Comparison of ENCODE assay signal across 22 mouse cellular contexts in genomic region chr8:114618908-114619508, GRCm38 (mm10).
DNase-seq lines count a peak whose midpoint lies in the region; ATAC-seq and TF ChIP-seq lines count a peak whose summit lies in the region.
"Had no signal": no experiment of that assay in that cellular context is flagged by ENCODE, and none has a peak within 500 bp of the region (broad histone marks: within the 10 kb centered on the region; RNA-seq: fewer than 3 reads in every experiment).

No protein-coding gene starts in this region.

- H3K4me2 ChIP-seq in forebrain, embryonic 12.5 days: no peak overlapping the region
- H3K4me2 ChIP-seq in hindbrain, embryonic 11.5 days (replicated peaks; ENCODE audit: low read depth, low read length): no peak overlapping the region
- H3K4me2 ChIP-seq in lung, embryonic 14.5 days: no peak overlapping the region
- H3K4me2 ChIP-seq in lung, postnatal 0 days (replicated peaks; ENCODE audit: low read depth, low read length): no peak overlapping the region
- H3K4me2 ChIP-seq: midbrain, embryonic 15.5 days; neural tube, embryonic 12.5 days had no signal

- no peak overlapping the region for H3K4me3 ChIP-seq in forebrain, embryonic 10.5 days
- no peak overlapping the region for H3K4me3 ChIP-seq in forebrain, embryonic 12.5 days (replicated peaks)
- no peak overlapping the region for H3K4me3 ChIP-seq in hindbrain, embryonic 10.5 days
- no peak overlapping the region for H3K4me3 ChIP-seq in hindbrain, embryonic 11.5 days (ENCODE audit: low read depth, low read length)
- no peak overlapping the region for H3K4me3 ChIP-seq in lung, embryonic 14.5 days (ENCODE audit: low read depth, low read length)
- no peak overlapping the region for H3K4me3 ChIP-seq in lung, postnatal 0 days (ENCODE audit: low read depth, low read length)
- no peak overlapping the region for H3K4me3 ChIP-seq in limb, embryonic 10.5 days
- H3K4me3 ChIP-seq: midbrain, embryonic 15.5 days; neural tube, embryonic 12.5 days had no signal

- no peaks in the 10 kb centered on the region for H3K9me3 ChIP-seq in forebrain, embryonic 10.5 days
- H3K9me3 ChIP-seq in forebrain, embryonic 12.5 days: no peaks in the 10 kb centered on the region
- no peaks in the 10 kb centered on the region for H3K9me3 ChIP-seq in hindbrain, embryonic 10.5 days
- no peaks in the 10 kb centered on the region for H3K9me3 ChIP-seq in hindbrain, embryonic 11.5 days (ENCODE audit: control insufficient read depth, low read length)
- no peaks in the 10 kb centered on the region for H3K9me3 ChIP-seq in lung, embryonic 14.5 days (ENCODE audit: low read depth, low read length)
- no peaks in the 10 kb centered on the region for H3K9me3 ChIP-seq in lung, postnatal 0 days (ENCODE audit: low read length)
- no peaks in the 10 kb centered on the region for H3K9me3 ChIP-seq in limb, embryonic 10.5 days (replicated peaks)
- H3K9me3 ChIP-seq: midbrain, embryonic 15.5 days; neural tube, embryonic 12.5 days had no signal

- H3K9ac ChIP-seq in forebrain, embryonic 12.5 days: no peak overlapping the region
- no peak overlapping the region for H3K9ac ChIP-seq in hindbrain, embryonic 11.5 days (ENCODE audit: low read depth, low read length)
- H3K9ac ChIP-seq in lung, embryonic 14.5 days: no peak overlapping the region
- no peak overlapping the region for H3K9ac ChIP-seq in lung, postnatal 0 days (replicated peaks; ENCODE audit: low read depth)
- H3K9ac ChIP-seq: midbrain, embryonic 15.5 days; neural tube, embryonic 12.5 days had no signal

- no peak for ATAC-seq in forebrain, embryonic 12.5 days (ENCODE audit: low FRiP score)
- no peak for ATAC-seq in hindbrain, embryonic 11.5 days (ENCODE audit: low FRiP score)
- ATAC-seq in lung, embryonic 14.5 days (ENCODE audit: insufficient read depth): peak; percentile 83
- ATAC-seq in lung, postnatal 0 days: no peak
- ATAC-seq in megakaryocyte progenitor cell, adult 5-6 weeks (replicated peaks; ENCODE audit: poor library complexity): no peak
- ATAC-seq: forebrain, embryonic 16.5 days; hindbrain, postnatal 0 days; midbrain, embryonic 15.5 days had no signal

- WGBS in forebrain, embryonic 10.5 days: 74% methylated on average over 9 of the region's 9 CpGs
- 63% methylated on average over 9 of the region's 9 CpGs for WGBS in forebrain, embryonic 12.5 days
- 59% methylated on average over 9 of the region's 9 CpGs for WGBS in hindbrain, embryonic 10.5 days
- 51% methylated on average over 9 of the region's 9 CpGs for WGBS in hindbrain, embryonic 11.5 days
- 22% methylated on average over 9 of the region's 9 CpGs for WGBS in lung, embryonic 14.5 days
- WGBS in lung, postnatal 0 days: 35% methylated on average over 9 of the region's 9 CpGs
- 65% methylated on average over 9 of the region's 9 CpGs for WGBS in limb, embryonic 10.5 days

- no peaks in the 10 kb centered on the region for H3K27me3 ChIP-seq in forebrain, embryonic 10.5 days (ENCODE audit: poor library complexity, severe bottlenecking)
- H3K27me3 ChIP-seq in forebrain, embryonic 12.5 days: peaks cover 4% of the 10 kb centered on the region; the same call in 1 of the 2 replicates
- H3K27me3 ChIP-seq in hindbrain, embryonic 10.5 days (ENCODE audit: insufficient read depth, poor library complexity, severe bottlenecking): no peaks in the 10 kb centered on the region
- no peaks in the 10 kb centered on the region for H3K27me3 ChIP-seq in hindbrain, embryonic 11.5 days (ENCODE audit: control insufficient read depth, insufficient read depth, low read length)
- H3K27me3 ChIP-seq in lung, embryonic 14.5 days (ENCODE audit: insufficient read depth, low read length): no peaks in the 10 kb centered on the region
- no peaks in the 10 kb centered on the region for H3K27me3 ChIP-seq in lung, postnatal 0 days (replicated peaks; ENCODE audit: insufficient read depth, low read length)
- no peaks in the 10 kb centered on the region for H3K27me3 ChIP-seq in limb, embryonic 10.5 days (ENCODE audit: low read depth, poor library complexity, severe bottlenecking)
- H3K27me3 ChIP-seq: midbrain, embryonic 15.5 days; neural tube, embryonic 12.5 days had no signal

- peak overlapping the region; percentile 9; the same call in 1 of the 2 replicates for H3K27ac ChIP-seq in forebrain, embryonic 10.5 days
- H3K27ac ChIP-seq in forebrain, embryonic 12.5 days: no peak overlapping the region
- H3K27ac ChIP-seq in hindbrain, embryonic 10.5 days: peak overlapping the region; percentile 29; the same call in 1 of the 2 replicates
- no peak overlapping the region for H3K27ac ChIP-seq in hindbrain, embryonic 11.5 days (ENCODE audit: low read depth, low read length)
- peak overlapping the region; percentile 20; the same call in 1 of the 2 replicates for H3K27ac ChIP-seq in lung, embryonic 14.5 days (ENCODE audit: low read depth)
- no peak overlapping the region for H3K27ac ChIP-seq in lung, postnatal 0 days (ENCODE audit: low read length)
- H3K27ac ChIP-seq in limb, embryonic 10.5 days: 0 out of 2 replicates have a peak overlapping the region, but pooled peaks have one; percentile 14
- H3K27ac ChIP-seq: hindbrain, postnatal 0 days; midbrain, embryonic 15.5 days; neural tube, embryonic 12.5 days had no signal

- no peak for TF ChIP-seq EP300 in lung, postnatal 0 days (IDR thresholded peaks at IDR 0.05)

- H3K4me1 ChIP-seq in forebrain, embryonic 10.5 days: peaks cover 18% of the 10 kb centered on the region
- no peaks in the 10 kb centered on the region for H3K4me1 ChIP-seq in forebrain, embryonic 12.5 days
- peaks cover 16% of the 10 kb centered on the region for H3K4me1 ChIP-seq in hindbrain, embryonic 10.5 days (replicated peaks)
- peaks cover 3% of the 10 kb centered on the region; the same call in 1 of the 2 replicates for H3K4me1 ChIP-seq in hindbrain, embryonic 11.5 days (replicated peaks; ENCODE audit: control insufficient read depth, insufficient read depth, low read length)
- H3K4me1 ChIP-seq in lung, embryonic 14.5 days (ENCODE audit: insufficient read depth): peaks cover 9% of the 10 kb centered on the region; the same call in 1 of the 2 replicates
- no peaks in the 10 kb centered on the region for H3K4me1 ChIP-seq in lung, postnatal 0 days (ENCODE audit: insufficient read depth, low read depth, low read length)
- peaks cover 17% of the 10 kb centered on the region for H3K4me1 ChIP-seq in limb, embryonic 10.5 days
- H3K4me1 ChIP-seq: midbrain, embryonic 15.5 days had no signal

- no peak for TF ChIP-seq CTCF in lung, embryonic 14.5 days (IDR thresholded peaks at IDR 0.05; ENCODE audit: low read depth)
- TF ChIP-seq CTCF in lung, postnatal 0 days (IDR thresholded peaks at IDR 0.05): no peak

- no peaks in the 10 kb centered on the region for H3K36me3 ChIP-seq in forebrain, embryonic 10.5 days (replicated peaks)
- H3K36me3 ChIP-seq in forebrain, embryonic 12.5 days (replicated peaks): no peaks in the 10 kb centered on the region
- H3K36me3 ChIP-seq in hindbrain, embryonic 10.5 days: no peaks in the 10 kb centered on the region
- H3K36me3 ChIP-seq in hindbrain, embryonic 11.5 days (ENCODE audit: control insufficient read depth, insufficient read depth, low read length): no peaks in the 10 kb centered on the region
- no peaks in the 10 kb centered on the region for H3K36me3 ChIP-seq in lung, embryonic 14.5 days (ENCODE audit: insufficient read depth)
- no peaks in the 10 kb centered on the region for H3K36me3 ChIP-seq in lung, postnatal 0 days (ENCODE audit: insufficient read depth, low read length)
- H3K36me3 ChIP-seq in limb, embryonic 10.5 days: no peaks in the 10 kb centered on the region
- H3K36me3 ChIP-seq: midbrain, embryonic 15.5 days; neural tube, embryonic 12.5 days had no signal

- DNase-seq in forebrain, embryonic 10.5 days (ENCODE audit: extremely low spot score, low spot score): no peak
- DNase-seq in hindbrain, embryonic 10.5 days (ENCODE audit: low spot score): no peak
- DNase-seq in hindbrain, embryonic 11.5 days (ENCODE audit: low spot score): no peak
- peak; percentile 83 for DNase-seq in lung, embryonic 14.5 days
- DNase-seq in lung, postnatal 0 days (ENCODE audit: low spot score): no peak
- no peak for DNase-seq in limb, embryonic 10.5 days (ENCODE audit: low spot score)
- DNase-seq: adrenal gland, postnatal 10 days; cerebellum, adult 8-10 months; cerebellum, postnatal 36 days; embryo, embryonic 11 days; gastrocnemius, postnatal 10 days; heart, adult 11 months; heart, postnatal 14 days; kidney, postnatal 10 days; thymus, adult 2 months; thymus, postnatal 4 days had no signal

Comparison
In these comparisons a context has a peak if more than half of its experiments do, and no peak if none do; other contexts are left out.
1. H3K27ac ChIP-seq: peak in forebrain, embryonic 10.5 days (single experiment), hindbrain, embryonic 10.5 days (single experiment), lung, embryonic 14.5 days (single experiment) and limb, embryonic 10.5 days (single experiment); none in forebrain, embryonic 12.5 days (single experiment), hindbrain, embryonic 11.5 days (single experiment) and lung, postnatal 0 days (single experiment).